Mouse (Mus musculus) liver, postnatal 0 days (tissue): ENCODE measurements around the gene Aurkb.

Source experiments
- CTCF ChIP-seq: sonication (generic); IDR thresholded peaks from 2 replicates; pipeline ENCODE4 v1.5.1; 2016; ENCODE audit warnings: antibody characterized with exemption, low read depth
- EP300 ChIP-seq: IDR thresholded peaks from 2 replicates; pipeline ENCODE4 v1.6.1; 2016; ENCODE audit warnings: antibody characterized with exemption, low read depth, mild to moderate bottlenecking

DNA sequence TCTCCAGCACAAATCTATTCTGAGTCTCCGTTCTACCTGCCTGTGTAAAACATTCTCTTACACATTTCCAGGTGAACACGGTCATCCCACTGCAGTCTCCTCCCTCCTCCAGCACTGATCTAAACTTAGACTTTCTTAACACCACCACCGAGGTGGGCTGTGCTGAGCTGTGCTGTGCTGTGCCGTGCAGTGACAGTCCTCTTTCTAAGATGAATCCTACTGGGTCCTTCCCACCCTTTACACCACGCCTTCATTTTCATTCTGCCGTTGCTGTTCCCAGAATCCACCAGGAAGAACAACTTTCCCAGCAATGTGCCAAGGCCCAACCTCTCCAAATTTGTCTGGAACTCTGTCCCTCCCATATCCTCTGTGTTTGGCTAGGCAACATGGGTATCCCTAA is 40.9 kb downstream of the Aurkb start:
- TF ChIP-seq EP300: no peak
- no peak for TF ChIP-seq CTCF
